Mouse (Mus musculus) adrenal gland, postnatal 25 days (tissue): ENCODE data around the gene Dcp1b. TPM values are rescaled to one million over a fixed set of nuclear protein-coding genes. Genes with fewer than 3 reads are reported as not detected.

Source experiments
- DNase-seq: peaks from one replicate; pipeline ENCODE4 v3.0.0; 2021; ENCODE audit warnings: mixed read lengths
- total RNA-seq: library from RNA; stranded (reverse); gene quantifications from 2 replicates; pipeline ENCODE4 v1.2.3, GENCODE M21; 2021

Dcp1b gene
- total RNA-seq, 1 experiment from 2014 or later, result 18.0 TPM

DNA sequence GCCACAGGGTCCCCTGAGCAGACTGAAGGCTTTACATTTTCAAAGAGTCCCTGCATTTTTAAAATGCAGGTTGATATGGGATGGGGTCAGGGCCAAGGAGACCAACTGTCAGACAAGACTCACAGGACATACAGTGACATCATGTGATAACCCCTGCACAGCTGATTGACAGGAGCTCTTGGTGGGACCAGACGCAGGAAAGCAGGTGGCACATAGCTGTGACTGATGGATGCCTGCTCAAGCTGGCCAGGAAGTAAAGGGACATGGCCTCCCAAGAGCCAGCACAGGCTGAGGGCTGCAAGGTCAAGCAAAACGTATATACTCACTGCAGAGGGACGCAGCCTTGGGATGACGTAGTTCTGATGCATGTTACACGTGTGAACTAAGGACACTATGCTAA, 60.4 kb downstream of the Dcp1b start:
- no peak for DNase-seq

DNA sequence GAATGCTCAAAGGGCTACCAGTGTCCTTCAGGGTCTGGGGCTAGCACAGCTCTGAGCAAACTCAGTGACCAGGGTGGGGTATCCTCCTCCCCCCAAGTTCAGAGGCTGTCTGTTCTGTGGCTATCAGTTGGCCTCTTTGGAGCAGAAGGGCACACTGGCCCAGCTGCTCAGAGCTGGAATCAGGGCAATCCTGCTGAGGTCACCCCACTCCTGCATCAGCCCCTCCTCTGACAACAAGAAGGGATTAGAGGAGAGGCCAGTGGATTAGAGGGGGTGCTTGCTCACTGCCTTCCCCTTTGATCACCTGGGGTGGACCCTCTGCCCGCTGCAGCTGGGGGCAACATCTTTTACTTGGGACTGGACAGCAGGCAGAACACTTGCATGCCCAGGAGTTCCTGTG, 61.2 kb downstream of the Dcp1b start, which contains the start of gene Cacna2d4:
Gene Cacna2d4 (plus strand): TSS at position 286 of the 400 bp plus-strand sequence.
- no peak for DNase-seq

DNA sequence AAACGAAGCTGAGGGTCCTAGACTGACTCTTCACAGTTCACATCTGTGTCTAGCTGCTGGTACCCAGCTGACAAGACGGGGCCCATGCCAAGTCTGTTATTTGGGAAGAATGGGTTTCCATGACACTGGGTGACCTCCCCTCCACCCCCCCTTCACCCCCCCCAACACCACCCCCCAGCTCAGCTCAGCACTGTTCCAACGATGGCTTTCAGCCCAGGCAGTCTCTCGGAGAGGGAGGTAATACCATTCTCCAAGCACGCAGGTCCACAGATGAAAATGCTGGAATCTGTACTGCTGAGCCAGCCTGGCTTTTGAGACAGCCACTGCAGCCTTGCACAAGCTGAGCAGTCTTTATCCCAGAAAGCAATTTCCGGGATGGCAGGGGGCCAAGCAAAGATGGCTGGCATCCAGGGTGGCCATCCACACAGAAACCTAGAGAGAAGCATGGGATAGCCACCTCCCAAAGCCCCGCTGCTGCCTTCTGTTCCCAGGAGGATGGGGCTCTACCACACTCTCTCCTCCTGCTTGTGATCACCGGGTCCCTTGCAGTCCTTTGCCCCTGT, 62.5 kb downstream of the Dcp1b start:
- peak; percentile 55 for DNase-seq

DNA sequence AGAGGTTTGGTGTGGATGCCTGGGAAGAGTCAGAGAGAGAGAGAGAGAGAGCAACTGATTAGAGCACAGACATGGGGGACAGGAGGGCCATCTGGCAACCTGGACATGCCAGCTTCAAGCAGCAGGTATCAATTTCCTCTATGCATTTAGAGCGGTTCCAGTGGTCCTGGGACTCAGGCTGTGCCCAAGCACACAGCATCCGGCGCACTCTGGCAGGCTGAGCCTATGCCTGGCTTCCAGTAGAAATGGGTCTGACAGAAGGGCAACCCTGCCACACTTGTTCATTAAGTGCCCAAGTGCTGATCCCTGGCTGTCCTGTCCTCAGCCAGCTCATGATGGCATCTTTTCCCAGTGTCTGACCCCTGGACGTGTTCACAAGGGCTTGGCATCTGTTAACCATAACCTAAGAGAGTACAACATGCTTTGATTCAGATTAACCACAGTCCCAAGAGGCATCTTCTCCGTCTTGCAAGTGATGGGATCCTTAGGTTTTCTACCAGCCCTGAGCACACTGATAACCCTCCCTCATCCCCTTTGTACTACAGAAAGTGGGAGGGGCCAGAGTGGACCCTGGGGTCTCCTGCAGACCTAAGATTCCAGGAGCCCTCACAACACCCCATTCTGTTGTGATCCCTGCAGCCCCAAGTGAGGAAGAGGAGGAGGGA, 64.4 kb downstream of the Dcp1b start:
- DNase-seq, result no peak

DNA sequence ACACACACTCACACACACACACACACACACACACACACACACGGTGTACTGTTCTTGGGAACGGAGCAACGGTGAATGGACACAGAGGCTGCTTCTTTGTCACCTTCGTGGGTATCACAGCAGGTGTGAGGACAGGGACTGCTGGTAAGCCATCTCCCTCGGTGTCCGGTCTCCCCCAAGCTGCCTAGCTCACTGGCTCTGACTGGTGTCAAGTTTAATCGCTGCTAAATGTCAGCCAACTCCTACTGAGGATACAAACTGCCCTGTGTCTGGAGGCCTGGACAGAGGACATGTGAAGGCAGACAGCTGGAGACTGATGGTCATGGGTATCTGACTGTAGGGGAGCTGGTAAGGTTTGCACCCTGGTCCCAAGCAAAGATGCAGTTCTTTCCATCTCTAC, 65.2 kb downstream of the Dcp1b start:
- DNase-seq, result no peak

DNA sequence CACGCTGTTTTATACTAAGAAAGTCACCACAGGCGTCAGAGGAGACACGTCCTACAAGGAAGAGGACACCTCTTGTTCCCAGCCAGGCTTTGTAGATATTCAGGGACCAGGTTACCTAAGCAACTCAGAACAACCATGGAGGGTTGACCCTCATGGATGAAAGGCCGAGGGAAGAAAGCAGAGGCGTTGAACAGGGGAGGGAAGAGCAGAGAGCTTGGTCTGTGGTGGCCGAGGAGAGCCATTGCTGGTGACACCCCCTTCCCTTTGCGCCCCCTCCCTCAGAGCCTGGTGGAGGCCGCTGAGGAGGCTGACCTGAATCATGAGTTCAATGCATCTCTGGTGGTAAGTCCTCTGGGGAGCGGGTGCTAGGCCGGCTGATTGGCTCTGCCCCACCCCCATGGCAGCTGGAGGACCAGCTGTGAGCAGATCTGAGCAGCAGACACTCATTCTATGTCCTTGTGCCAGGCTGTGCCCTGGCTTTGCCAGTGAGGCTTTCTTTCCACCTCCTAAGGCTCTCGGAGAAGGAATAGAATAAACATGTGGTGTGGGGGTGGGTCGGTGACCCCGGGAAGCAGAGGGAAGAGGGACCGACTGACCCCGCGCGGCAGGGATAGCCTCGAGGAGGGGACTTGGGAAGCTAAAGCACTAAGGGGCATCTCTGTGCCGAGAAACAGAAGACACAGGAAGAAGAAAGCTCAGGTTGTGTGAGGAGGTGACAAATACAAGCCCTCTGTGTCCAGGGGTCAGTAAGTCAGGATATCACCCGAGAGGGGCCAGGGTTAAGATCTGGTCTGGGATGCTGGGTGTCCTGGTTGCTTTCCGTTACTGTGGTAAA, 66.0 kb downstream of the Dcp1b start:
- no peak for DNase-seq

DNA sequence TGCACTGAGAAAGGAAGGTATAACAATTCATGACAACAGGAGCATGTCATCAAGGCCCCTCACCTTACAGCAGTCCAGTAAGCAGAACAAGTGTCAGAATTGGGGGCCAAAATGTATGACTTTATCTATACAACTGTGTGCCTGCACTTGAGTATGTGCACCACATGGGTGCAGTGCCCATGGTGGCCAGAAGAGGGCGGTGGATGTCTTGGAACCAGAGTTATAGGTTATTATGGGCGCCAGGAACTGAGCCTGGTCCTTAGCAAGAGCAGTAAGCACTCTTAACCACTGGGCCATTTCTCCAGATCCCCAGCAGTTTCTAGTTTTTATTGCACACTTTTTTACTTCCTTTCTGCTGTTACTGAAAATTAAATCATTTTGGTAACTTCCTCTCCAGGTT, 71.0 kb downstream of the Dcp1b start:
- DNase-seq, result no peak

DNA sequence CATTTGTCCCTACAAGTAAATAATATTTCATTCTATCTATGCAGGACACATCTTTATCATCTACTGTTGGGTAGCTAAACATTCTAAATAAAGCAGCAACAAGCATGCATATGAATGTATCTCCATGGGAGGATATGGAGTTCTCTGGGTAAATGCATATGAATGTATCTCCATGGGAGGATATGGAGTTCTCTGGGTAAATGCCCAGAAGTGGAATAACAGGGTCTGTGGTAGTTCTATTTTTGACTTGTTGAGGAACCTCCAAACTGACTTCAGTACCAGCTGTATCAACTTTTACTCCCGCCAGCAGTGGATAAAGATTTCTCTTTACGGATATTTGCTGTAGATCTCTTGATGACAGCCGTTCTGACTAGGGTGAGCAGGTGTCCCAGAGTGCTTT, 73.5 kb downstream of the Dcp1b start:
- no peak for DNase-seq

DNA sequence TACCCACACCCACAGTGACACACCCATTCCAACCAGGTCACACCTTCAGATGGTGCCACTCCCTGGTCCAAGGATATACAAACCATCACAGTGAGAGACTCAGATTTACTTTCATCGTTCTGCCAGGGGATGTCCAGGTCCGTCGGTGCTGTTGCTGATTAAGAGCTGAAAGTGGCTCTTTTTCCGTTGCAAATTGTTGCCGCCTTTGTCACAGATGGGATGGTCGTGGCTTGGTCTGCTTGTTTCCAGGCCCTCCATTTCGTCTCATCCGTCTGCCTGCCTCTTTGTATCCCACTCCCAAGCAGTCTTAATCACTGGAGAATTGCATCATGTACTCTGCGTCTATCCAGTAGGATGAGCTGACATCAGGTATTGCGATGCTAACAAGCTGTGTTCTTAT, 74.7 kb downstream of the Dcp1b start:
- no peak for DNase-seq

DNA sequence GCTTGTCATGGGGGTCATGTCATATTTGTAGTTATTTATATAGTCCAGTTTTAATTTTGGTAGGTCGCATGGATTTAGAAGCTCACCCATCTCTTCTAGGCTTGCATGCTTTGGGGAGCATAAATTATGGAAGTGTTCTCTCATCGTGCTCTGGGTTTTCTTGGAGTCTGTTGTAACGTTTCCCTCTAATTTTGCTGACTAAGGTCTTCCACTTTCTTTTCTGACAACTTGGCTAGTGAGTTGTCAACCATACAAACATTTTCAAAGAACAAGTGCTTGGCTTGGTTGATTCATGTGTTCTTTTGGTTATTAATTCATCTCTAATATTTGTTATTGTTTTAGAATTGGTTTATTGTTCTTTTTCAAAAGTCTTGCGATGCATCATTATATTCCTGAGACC, 76.7 kb downstream of the Dcp1b start:
- DNase-seq, result no peak

Other genes with a start within 250 kb of the Dcp1b start
- 104 and 106 TPM in 2 replicates for gene Cacna1c, start 21.2 kb downstream of the Dcp1b start, total RNA-seq
- gene Cacna2d4, start 61.3 kb downstream of the Dcp1b start, total RNA-seq, result not detected in 2 replicates
- gene Lrtm2, start 155.5 kb downstream of the Dcp1b start, total RNA-seq, result not detected in 2 replicates
- 139 and 144 TPM in 2 replicates for gene Adipor2, start 242.5 kb downstream of the Dcp1b start, total RNA-seq